Mouse (Mus musculus): ENCODE measurements around the gene 1700025C18Rik. TPM values are rescaled to one million over a fixed set of nuclear protein-coding genes. Genes with fewer than 3 reads are reported as not detected.

1700025C18Rik gene
- polyA plus RNA-seq, 1 experiment from 2014 or later, result not detected

DNA sequence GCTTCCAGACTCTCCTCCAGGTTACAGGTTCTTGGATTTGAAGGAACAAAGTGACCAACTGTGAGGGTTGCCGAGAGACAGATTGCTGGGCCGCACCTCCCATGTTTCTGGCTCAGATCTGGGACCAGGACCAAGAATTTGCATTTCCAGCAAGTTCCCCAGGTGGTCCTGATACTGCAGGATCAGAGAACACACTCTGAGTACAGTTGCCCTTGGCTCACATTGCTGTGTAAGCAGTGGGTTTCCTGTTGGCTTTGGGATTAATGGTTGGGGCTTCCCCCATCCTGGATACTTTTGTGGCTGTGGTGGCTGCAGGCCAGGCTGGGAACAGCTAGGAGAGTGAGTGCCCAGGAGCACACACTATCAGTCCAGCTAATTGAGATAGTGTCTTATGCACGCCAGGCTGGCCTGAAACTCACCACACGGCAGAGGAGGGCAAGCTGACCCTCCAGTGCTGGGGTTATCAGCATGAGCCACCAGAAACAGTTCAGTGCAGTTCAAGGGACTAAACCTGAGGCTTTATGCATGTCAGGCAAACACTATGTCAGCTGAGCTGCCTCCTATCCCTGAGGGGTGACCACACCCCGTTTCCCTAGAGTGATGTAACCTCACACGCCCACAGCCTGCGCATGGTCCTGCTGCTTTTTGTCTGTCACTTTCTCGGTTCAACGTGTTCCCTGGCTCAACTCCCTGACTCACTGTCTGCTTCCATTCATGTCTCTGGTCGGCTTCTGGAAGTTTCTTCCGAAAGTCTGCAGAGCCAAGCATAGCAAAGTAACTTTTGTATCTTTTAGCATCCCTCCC, 16.3 kb downstream of the 1700025C18Rik start:
- ATAC-seq (ENCODE audit: insufficient read depth, low FRiP score, low TSS enrichment) (no peak), DNase-seq (ENCODE audit: low spot score) (no peak)
- no peak overlapping the region for H3K4me2 ChIP-seq (ENCODE audit: low read depth)
- H3K27ac ChIP-seq (ENCODE audit: low read depth, low read length), result no peak overlapping the region
- peaks cover 16% of the 10 kb centered on the region for H3K4me1 ChIP-seq (ENCODE audit: control insufficient read depth, insufficient read depth, low read length)
- H3K36me3 ChIP-seq (ENCODE audit: control insufficient read depth, insufficient read depth, low read length), result no peaks in the 10 kb centered on the region
- 51% methylated on average over 11 of the region's 11 CpGs for WGBS
- no peaks in the 10 kb centered on the region for H3K9me3 ChIP-seq (ENCODE audit: control insufficient read depth, low read length)
- peaks cover 51% of the 10 kb centered on the region for H3K27me3 ChIP-seq (ENCODE audit: control insufficient read depth, insufficient read depth, low read length)
- no peak overlapping the region for H3K4me3 ChIP-seq (ENCODE audit: low read depth, low read length)
- no peak overlapping the region for H3K9ac ChIP-seq (ENCODE audit: low read length)

DNA sequence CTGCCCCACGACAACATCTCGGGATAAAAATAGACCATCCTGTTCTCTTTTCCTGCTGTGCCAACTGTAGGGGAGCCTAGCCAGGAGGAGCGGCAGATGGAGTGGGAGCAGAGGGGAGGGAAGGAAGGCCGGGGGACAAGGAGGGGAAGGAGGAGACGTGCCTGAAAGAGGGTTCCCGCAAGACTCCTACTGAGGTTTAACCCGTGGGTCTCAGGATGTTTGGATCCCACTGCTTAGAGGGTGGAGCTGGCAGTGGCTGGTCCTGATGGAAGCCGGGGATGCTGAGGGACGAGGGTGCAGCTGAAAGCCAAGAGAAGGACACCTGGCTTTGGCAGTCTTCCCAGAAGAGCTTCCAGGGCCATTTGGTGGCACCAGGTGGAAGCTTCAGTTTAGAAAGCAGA, 17.2 kb downstream of the 1700025C18Rik start:
- Histone ChIP-seq H3K9me3 (ENCODE audit: control insufficient read depth, low read length) (no peaks in the 10 kb centered on the region), H3K36me3 (ENCODE audit: control insufficient read depth, insufficient read depth, low read length) (no peaks in the 10 kb centered on the region), H3K9ac (ENCODE audit: low read length) (no peak overlapping the region; the same call in 1 of the 2 replicates), H3K4me3 (ENCODE audit: low read depth, low read length) (no peak overlapping the region), H3K4me1 (ENCODE audit: control insufficient read depth, insufficient read depth, low read length) (peaks cover 12% of the 10 kb centered on the region), H3K4me2 (ENCODE audit: low read depth) (no peak overlapping the region), H3K27me3 (ENCODE audit: control insufficient read depth, insufficient read depth, low read length) (peaks cover 45% of the 10 kb centered on the region), H3K27ac (ENCODE audit: low read depth, low read length) (no peak overlapping the region)
- DNase-seq (ENCODE audit: low spot score) (no peak), ATAC-seq (ENCODE audit: insufficient read depth, low FRiP score, low TSS enrichment) (no peak)
- 27% methylated on average over 9 of the region's 9 CpGs for WGBS

DNA sequence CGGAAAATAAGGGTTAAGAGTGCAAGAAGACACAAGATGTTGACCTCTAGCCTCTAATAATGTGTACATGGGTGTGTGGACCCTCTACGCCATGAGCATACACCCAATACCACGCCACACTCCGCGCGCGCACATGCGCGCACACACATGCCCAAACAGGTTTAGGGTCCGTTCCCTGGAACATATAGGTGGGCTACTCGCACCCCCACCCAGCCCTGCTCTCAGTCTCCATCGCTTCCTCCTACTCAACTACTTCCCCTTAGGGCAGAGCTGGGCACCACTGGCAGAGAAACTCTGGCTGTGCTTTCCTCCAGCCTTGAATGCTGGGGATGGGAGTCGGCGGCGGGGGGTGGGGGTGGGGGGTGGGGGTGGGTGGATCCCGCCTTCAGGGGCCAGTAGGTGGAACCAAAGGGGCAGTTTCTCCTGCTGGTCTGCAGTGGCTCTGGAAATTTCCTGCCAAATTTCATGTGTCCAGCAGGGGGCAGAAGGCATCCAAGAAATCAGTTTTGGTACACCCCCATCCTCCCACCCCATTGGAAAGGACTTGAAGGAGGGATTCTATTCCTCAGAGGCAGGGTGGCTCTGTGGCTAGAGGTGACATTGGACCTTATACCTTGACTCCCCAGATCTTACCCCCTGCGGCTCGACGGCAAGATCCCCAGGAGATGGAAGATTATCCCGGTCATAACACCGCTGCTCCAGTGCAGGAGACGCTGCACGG, 20.3 kb downstream of the 1700025C18Rik start:
- DNase-seq (ENCODE audit: low spot score) (peak; percentile 68), ATAC-seq (ENCODE audit: insufficient read depth, low FRiP score, low TSS enrichment) (peak; percentile 45)
- H3K36me3 ChIP-seq (ENCODE audit: control insufficient read depth, insufficient read depth, low read length), result no peaks in the 10 kb centered on the region
- 25% methylated on average over 23 of the region's 23 CpGs for WGBS
- peaks cover 19% of the 10 kb centered on the region for H3K27me3 ChIP-seq (ENCODE audit: control insufficient read depth, insufficient read depth, low read length)
- peak overlapping the region; percentile 14; the same call in 1 of the 2 replicates for H3K4me2 ChIP-seq (ENCODE audit: low read depth)
- H3K4me3 ChIP-seq (ENCODE audit: low read depth, low read length), result no peak overlapping the region
- 0 out of 2 replicates have a peak, but pooled peaks cover 3% of the 10 kb centered on the region for H3K4me1 ChIP-seq (ENCODE audit: control insufficient read depth, insufficient read depth, low read length)
- no peak overlapping the region for H3K9ac ChIP-seq (ENCODE audit: low read length)
- H3K9me3 ChIP-seq (ENCODE audit: control insufficient read depth, low read length), result no peaks in the 10 kb centered on the region
- H3K27ac ChIP-seq (ENCODE audit: low read depth, low read length), result no peak overlapping the region

DNA sequence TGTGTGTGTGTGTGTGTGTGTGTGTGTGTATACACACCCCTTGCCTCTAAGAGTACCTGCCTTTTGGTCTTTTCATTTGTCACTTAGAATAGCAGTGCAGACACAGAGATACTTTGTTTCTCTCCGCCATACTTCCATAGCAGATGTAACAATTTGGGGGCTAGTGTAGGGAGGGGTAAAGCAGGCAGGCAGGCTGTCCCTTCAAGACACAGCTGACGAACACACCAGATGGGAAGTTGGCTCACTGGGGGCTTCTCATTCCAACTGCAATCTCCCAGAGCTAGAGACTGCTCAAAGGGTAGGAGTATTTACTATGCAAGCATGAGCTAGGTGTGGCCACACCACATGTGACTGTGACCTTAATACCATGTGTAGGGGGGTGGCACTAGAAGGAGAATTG, 21.7 kb downstream of the 1700025C18Rik start:
- H3K4me3 ChIP-seq (ENCODE audit: low read depth, low read length), result no peak overlapping the region
- H3K27ac ChIP-seq (ENCODE audit: low read depth, low read length), result no peak overlapping the region
- 0 out of 2 replicates have a peak, but pooled peaks cover 3% of the 10 kb centered on the region for H3K4me1 ChIP-seq (ENCODE audit: control insufficient read depth, insufficient read depth, low read length)
- H3K9ac ChIP-seq (ENCODE audit: low read length), result no peak overlapping the region
- DNase-seq (ENCODE audit: low spot score) (no peak), ATAC-seq (ENCODE audit: insufficient read depth, low FRiP score, low TSS enrichment) (no peak)
- no peaks in the 10 kb centered on the region for H3K9me3 ChIP-seq (ENCODE audit: control insufficient read depth, low read length)
- no peaks in the 10 kb centered on the region for H3K36me3 ChIP-seq (ENCODE audit: control insufficient read depth, insufficient read depth, low read length)
- peaks cover 9% of the 10 kb centered on the region for H3K27me3 ChIP-seq (ENCODE audit: control insufficient read depth, insufficient read depth, low read length)
- H3K4me2 ChIP-seq (ENCODE audit: low read depth), result no peak overlapping the region
- 78% methylated on average over 2 of the region's 2 CpGs for WGBS

DNA sequence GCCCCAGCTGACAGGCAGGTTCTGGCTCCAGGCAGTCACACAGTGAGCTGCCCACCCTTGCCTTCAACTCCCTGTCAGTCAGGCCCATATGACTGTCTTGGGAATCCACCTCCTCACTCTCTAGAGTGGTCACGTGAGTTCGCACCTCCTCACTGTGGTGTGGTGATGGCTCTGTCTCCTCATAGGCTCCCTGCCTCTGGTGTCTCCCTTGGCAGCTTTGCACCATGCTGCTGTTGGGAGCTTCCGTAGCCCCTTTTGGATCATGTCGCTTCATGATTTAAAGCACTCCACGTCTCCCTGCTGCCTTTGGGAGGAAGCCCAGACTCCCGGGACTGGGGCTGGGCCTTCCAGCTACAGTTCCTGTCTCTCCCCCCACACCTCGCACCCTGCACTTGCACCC, 26.1 kb downstream of the 1700025C18Rik start:
- WGBS, result 48% methylated on average over 7 of the region's 7 CpGs
- Histone ChIP-seq H3K4me1 (ENCODE audit: control insufficient read depth, insufficient read depth, low read length) (no peaks in the 10 kb centered on the region), H3K4me2 (ENCODE audit: low read depth) (no peak overlapping the region), H3K27me3 (ENCODE audit: control insufficient read depth, insufficient read depth, low read length) (no peaks in the 10 kb centered on the region), H3K9me3 (ENCODE audit: control insufficient read depth, low read length) (no peaks in the 10 kb centered on the region), H3K36me3 (ENCODE audit: control insufficient read depth, insufficient read depth, low read length) (no peaks in the 10 kb centered on the region), H3K27ac (ENCODE audit: low read depth, low read length) (no peak overlapping the region), H3K4me3 (ENCODE audit: low read depth, low read length) (no peak overlapping the region), H3K9ac (ENCODE audit: low read length) (no peak overlapping the region)
- DNase-seq (ENCODE audit: low spot score), result no peak
- ATAC-seq (ENCODE audit: insufficient read depth, low FRiP score, low TSS enrichment), result no peak

DNA sequence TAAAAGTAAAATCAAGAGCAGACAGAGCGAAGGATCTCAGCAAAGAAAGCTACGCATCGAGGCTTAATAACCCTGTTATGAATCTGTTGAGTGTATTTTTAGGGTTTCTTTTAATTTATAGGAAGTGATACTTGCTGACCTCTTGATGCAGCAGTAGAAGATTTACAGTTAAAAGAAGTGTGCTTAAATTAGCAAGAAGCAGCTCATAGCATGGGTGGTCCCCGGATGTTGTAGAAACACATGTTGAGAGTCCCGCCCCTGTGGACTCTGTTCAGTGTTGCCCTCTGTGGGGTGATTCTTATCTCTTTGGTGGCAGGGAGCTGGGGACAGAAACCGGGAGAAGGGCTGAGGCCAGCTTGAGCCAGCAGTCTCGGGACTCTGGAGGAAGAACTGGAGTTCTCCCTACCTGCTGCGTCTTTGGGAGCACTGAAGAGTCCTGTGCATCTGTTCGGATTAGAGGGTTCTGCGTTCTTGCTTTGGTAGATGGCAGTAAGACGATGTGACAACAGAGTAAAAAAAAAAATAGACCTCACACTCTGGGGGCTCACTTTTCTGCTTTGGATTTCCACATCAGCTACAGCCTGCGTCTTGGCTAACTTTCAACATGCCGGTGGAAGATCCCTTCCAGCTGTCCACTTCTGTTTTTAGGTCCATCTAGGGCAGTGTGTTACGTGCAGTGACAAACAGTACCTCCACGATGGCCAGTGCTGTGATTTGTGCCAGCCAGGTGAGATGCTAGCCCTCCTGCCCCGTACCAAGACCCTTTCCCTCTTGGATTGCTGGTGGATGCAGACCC, 28.7 kb downstream of the 1700025C18Rik start:
- DNase-seq (ENCODE audit: low spot score) (no peak), ATAC-seq (ENCODE audit: insufficient read depth, low FRiP score, low TSS enrichment) (no peak)

DNA sequence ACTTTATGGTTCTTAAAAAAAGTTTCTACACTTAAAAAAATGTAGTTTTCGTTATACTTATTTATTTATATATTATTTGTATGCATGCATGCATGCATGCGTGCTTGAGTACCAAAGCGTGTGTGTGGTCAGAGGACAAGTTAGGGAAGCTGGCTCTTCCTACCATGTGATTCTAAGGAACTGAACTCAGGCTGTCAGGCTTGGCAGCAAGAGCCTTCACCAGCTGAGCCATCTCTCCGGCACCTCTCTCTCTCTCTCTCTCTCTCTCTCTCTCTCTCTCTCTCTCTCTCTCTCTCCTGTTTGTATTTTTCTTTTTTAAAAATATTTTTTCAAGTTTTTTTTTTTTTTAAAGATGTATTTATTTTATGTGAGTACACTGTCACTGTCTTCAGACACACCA, 30.6 kb downstream of the 1700025C18Rik start:
- Histone ChIP-seq H3K9ac (ENCODE audit: low read length) (no peak overlapping the region), H3K4me2 (ENCODE audit: low read depth) (no peak overlapping the region), H3K36me3 (ENCODE audit: control insufficient read depth, insufficient read depth, low read length) (no peaks in the 10 kb centered on the region), H3K9me3 (ENCODE audit: control insufficient read depth, low read length) (no peaks in the 10 kb centered on the region), H3K27ac (ENCODE audit: low read depth, low read length) (no peak overlapping the region), H3K4me1 (ENCODE audit: control insufficient read depth, insufficient read depth, low read length) (no peaks in the 10 kb centered on the region; the same call in 1 of the 2 replicates), H3K4me3 (ENCODE audit: low read depth, low read length) (no peak overlapping the region), H3K27me3 (ENCODE audit: control insufficient read depth, insufficient read depth, low read length) (peaks cover 3% of the 10 kb centered on the region; the same call in 1 of the 2 replicates)
- WGBS, result 95% methylated on average over 4 of the region's 4 CpGs
- no peak for DNase-seq (ENCODE audit: low spot score)
- ATAC-seq (ENCODE audit: insufficient read depth, low FRiP score, low TSS enrichment), result no peak

More for the DNA sequence above, 28.7 kb downstream of the 1700025C18Rik start:
- no peaks in the 10 kb centered on the region for H3K36me3 ChIP-seq (ENCODE audit: control insufficient read depth, insufficient read depth, low read length)
- no peak overlapping the region for H3K9ac ChIP-seq (ENCODE audit: low read length)
- H3K4me2 ChIP-seq (ENCODE audit: low read depth), result no peak overlapping the region
- no peaks in the 10 kb centered on the region for H3K27me3 ChIP-seq (ENCODE audit: control insufficient read depth, insufficient read depth, low read length)
- WGBS, result 87% methylated on average over 16 of the region's 16 CpGs
- H3K4me1 ChIP-seq (ENCODE audit: control insufficient read depth, insufficient read depth, low read length), result no peaks in the 10 kb centered on the region
- no peak overlapping the region for H3K27ac ChIP-seq (ENCODE audit: low read depth, low read length)
- no peaks in the 10 kb centered on the region for H3K9me3 ChIP-seq (ENCODE audit: control insufficient read depth, low read length)
- no peak overlapping the region for H3K4me3 ChIP-seq (ENCODE audit: low read depth, low read length)

DNA sequence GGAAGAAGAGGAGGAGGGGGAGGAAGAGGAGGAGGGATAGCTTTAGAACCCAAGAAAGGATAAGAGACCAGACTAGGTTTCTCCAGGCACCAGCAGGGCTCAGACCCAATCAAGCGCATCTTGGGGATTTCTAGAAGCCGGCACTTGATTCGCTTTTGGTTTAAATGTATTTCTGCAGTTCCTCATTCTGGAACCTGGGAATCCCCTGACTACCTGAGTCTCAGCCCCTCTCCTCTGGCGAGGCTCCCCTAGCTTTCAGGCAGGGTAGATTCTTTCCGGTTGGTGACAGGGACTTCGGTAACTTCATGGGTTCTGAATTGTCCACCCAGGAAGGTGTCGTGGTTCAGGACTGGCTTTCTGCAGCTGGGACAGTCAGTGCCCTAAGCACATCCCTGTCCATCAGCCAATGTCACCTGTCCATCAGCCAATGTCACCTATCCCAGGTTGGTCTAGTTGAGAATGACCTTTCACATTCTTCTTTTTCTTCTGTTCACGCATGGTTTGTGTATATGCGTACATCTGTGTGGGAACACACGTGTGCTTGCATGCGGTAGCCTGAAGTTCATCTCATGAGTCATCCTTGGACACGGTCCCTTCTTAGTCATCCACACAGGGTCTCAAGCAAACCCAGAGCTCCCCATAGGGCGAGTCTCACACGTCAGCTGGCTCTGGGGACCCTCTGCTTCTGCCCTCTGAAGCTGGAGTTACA, 34.0 kb downstream of the 1700025C18Rik start:
- H3K27me3 ChIP-seq (ENCODE audit: control insufficient read depth, insufficient read depth, low read length), result peaks cover 3% of the 10 kb centered on the region; the same call in 1 of the 2 replicates
- no peaks in the 10 kb centered on the region for H3K36me3 ChIP-seq (ENCODE audit: control insufficient read depth, insufficient read depth, low read length)
- peak overlapping the region; percentile 41 for H3K4me2 ChIP-seq (ENCODE audit: low read depth)
- H3K4me1 ChIP-seq (ENCODE audit: control insufficient read depth, insufficient read depth, low read length), result no peaks in the 10 kb centered on the region; the same call in 1 of the 2 replicates
- H3K27ac ChIP-seq (ENCODE audit: low read depth, low read length), result no peak overlapping the region
- no peak for ATAC-seq (ENCODE audit: insufficient read depth, low FRiP score, low TSS enrichment)
- no peak for DNase-seq (ENCODE audit: low spot score)
- H3K9ac ChIP-seq (ENCODE audit: low read length), result no peak overlapping the region
- H3K4me3 ChIP-seq (ENCODE audit: low read depth, low read length), result no peak overlapping the region
- WGBS, result 86% methylated on average over 14 of the region's 14 CpGs
- H3K9me3 ChIP-seq (ENCODE audit: control insufficient read depth, low read length), result no peaks in the 10 kb centered on the region

Measured in neural tube, embryonic 11.5 days (tissue).